Mouse (Mus musculus) kidney, postnatal 4 days (tissue): ENCODE results near the gene Unc93b1.

ENCODE experiments used
- DNase-seq, 2 experiments: peaks; one replicate each; pipeline ENCODE4 v3.0.0; 2021; ENCODE audit warnings: mixed read lengths in 2 of 2

Gene Unc93b1

DNA sequence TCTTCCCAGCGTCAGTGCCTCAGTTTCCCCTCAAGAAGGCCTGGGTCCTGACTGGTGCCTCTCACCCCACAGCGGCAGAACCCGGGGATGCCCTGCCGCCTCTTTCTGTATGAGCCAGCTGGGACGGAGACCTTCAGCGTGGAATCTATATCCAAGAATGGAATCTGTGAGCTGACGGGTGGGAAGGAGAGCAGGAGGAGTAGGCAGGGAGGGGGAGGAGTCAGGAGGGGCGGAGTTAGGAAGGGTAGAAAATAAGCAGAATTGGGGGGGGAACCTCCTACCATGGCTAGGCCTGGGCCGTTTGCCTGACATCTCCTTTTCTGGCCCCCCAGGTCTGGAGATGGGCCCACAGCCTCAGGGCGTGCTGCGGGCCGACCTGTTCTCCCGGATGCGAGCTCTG, 53.1 kb downstream of the Unc93b1 start:
- DNase-seq, result no peak

DNA sequence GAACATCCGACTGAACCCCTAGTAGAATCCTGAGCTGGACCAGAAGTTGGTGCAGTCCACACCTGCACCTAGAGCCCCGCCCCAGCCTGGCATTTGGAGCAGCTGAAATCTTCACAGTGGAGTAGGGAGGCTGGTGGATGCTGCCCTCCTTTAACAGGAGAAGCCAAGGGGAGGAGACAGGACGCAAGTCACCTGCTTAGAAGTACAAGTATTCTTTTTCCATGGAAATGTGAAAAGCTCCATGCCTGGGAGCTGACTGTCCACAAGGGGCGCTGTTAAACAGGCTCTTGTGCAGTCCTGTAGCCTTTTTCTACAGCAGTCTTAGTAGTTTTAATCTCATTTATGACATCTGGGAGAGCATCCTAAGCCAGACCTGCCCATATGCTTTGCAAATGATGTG, 53.8 kb downstream of the Unc93b1 start:
- no peak for DNase-seq

DNA sequence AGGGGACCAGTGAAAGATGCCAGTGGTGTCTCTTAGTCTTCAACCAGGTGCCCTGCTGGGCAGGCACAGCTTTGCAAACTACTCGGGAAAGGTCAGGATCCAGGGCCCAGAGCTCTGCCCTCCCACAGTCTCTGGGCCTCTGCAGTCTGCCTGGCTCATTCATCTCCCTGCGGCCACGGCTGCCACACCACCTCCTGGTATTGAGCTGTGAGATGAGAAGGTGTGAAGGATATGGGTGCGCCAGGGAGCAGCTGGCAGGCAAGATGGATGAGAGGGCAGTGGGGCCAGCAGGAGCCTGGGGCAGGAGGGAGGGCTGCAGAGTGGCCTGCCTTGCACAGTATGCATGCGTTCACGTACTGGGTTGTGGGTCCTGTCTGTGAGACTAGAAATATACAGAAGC, 55.8 kb downstream of the Unc93b1 start:
- no peak for DNase-seq

DNA sequence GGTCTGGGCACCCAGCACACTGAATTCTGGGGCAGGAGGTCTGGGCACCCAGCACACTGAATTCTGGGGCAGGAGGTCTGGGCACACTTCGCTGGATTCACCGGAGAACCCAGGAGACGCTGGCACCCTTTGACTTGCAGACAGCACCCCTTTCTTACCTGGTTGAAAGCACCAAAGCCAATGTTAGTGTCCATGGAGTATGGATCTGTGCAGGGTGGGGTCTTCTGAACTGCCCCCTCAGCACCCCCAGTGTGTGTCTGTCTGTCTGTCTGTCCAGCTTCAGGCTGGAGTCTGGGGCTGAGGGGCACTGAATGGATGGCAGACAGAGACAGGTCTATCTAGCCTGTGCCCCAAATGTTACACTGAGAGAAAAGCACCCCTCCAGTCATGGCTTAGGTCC, 56.6 kb downstream of the Unc93b1 start:
- DNase-seq, result no peak

DNA sequence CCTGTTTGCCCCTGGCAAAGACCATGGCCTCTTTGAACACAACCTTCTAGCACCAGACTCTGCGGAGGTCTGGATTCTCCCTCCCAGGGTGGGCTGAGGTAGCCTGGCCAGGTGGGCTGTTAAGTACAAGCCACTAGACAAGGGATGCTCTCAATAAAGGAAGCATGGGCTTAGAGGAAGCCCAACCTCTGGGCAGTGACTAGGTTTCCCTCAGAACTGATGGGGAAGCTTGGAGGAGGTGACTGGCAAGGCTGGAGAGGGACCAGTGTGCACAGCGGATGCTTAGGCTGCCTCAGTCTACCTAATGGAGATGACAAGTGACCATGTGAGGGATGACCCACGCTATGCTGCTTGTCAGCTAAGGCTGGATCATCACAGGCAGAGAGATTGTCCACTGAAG, 57.0 kb downstream of the Unc93b1 start:
- DNase-seq, result no peak

DNA sequence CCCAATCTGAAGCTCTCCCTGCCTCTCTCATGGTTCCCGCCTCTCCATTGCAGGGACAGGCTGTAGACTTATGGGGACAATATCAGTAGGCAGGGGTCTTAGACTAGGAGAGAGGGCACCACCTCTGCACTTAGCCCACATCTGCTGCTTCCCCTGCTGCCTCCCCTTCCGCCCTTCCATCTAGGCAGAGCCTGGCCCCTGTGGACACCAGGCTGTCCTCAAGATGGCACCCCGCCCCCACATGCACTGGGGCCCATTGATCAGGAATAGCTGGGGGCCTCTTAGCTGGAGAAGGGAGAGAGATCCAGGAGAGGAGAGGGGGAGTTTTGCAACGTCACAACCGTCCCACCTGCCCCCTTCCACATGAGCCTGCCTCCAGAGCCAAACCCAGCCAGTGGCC, 57.4 kb downstream of the Unc93b1 start, which contains the start of gene Tbx10:
Gene Tbx10, plus strand, starts transcription at position 337 of the 400 bp plus-strand sequence.
- no peak for DNase-seq

DNA sequence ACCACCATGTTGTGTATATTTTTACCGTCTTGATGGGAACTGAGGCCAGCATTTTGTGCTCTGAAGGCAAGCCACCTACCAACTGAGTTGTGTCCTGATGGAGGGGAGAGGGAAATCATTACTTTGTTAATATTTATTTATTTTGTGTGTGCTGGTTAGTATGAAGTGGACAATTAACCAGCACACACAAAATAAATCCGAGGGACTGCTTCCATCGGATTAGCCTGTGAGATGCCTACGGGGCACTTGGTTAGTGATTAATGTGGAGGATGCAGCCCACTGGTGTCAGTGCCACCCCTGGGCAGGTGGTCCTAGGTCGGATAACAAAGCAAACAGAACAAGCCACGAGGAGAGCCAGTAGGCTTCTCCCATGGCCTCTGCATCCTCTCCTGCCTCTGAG, 59.9 kb downstream of the Unc93b1 start:
- DNase-seq, result no peak

DNA sequence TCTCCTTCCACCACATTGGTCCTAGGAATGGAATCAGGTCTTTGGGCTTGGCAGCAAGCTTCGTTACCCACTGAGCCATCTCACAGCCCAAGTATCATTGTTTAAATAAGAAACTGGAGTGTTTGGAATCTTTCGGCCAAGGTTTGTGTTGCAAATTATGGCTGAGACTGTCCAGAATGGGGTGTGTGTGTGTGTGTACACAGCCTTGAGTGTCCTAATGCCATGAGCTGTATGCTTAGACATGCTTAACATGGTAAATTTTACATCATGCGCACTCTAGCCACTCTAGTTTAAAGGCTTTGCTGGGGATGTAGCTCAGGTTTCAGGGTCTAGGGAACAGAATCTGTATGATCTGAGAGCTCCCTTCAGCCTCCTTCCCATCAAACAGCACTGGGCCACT, 60.5 kb downstream of the Unc93b1 start:
- DNase-seq, result no peak

DNA sequence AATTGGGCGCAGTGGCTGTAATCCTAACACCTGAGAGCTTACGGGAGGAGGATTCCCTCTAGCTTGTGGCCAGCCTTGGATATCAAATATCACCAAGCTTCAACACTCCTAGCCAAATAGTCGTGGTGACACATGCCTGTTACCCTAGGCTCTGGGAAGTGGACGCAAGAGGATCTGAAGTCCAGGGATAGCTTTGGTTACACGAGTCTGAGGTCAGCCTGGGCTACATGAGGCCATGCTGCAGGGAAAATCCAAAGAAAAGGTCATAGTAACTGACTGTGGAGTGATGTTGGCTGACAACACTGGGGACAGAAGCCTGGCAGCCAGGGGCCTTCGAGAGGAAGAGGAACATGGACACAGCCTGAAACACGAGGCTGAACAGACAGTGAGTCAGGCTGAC, 61.1 kb downstream of the Unc93b1 start:
- DNase-seq, result no peak

DNA sequence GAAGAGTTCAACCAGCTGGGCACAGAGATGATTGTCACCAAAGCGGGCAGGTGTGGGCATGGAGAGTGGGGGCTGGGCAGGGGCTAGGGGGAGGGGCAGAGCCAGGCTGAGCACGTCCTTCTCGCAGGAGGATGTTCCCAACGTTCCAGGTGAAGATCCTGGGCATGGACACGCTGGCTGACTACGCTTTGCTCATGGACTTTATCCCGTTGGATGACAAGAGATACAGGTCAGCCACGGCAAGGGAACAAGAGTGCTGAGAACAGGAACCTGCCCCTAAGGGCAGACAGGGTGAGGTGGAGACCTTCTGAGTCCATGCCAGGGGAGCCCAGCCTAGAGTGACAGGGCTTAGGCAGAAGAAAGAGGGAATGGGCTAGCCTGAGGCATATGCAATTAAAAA, 61.8 kb downstream of the Unc93b1 start:
- DNase-seq, result no peak

DNA sequence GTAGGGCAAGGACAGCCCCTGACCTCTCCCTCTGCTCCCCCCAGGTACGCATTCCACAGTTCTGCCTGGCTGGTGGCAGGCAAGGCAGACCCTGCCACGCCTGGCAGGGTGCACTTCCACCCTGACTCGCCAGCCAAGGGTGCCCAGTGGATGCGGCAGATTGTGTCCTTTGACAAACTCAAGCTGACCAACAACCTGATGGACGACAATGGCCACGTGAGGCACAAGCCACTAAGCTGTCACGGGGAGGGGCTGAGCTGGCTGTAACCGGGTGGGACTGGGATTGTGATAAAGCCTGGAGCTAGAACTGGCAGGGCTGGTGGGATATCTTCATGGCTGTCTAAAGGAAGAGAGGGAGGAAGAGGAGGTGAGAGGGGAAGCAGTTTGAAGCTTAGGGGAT, 62.2 kb downstream of the Unc93b1 start:
- DNase-seq, result peak in 1 of 2 experiments; percentile 48

DNA sequence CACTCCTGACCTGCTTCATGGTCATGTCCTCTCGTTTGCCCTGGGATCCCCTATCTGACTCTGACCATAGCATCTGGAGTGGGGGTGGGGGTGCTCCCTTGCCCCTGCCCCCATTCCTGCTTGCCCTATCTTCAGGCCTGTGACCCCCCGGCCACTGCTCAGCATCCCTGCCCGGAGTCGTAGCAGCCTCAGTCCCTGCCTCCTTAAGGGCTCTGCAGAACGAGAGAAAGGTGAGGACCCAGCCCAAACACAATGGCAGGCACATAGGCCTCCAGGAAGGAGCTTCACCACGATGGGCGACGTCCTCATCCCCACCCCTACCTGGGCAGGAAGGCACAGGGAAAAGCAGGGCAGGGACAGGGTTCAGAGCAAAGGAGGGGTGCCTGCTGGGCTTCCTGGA, 63.3 kb downstream of the Unc93b1 start:
- no peak for DNase-seq
